Mouse (Mus musculus) thymus, adult 2 months (tissue): Measurements from ENCODE around the gene Vdr. TPM values are rescaled to one million over a fixed set of nuclear protein-coding genes. Genes with fewer than 3 reads are reported as not detected.

Source experiments
- DNase-seq: peaks from one replicate; pipeline ENCODE4 v3.0.0; 2021
- H3K27ac ChIP-seq: fragments of 200-500 bp; 2 replicates; pipeline ENCODE4 v1.5.1; 2012; ENCODE audit warnings: low read length, control low read depth; ENCODE audit not compliant: control insufficient read depth, insufficient read depth
- H3K27me3 ChIP-seq: fragments of 200-500 bp; 2 replicates; pipeline ENCODE4 v1.6.1; 2012; ENCODE audit warnings: mild to moderate bottlenecking, low read length, moderate library complexity, mixed read lengths; ENCODE audit not compliant: control insufficient read depth, insufficient read depth
- H3K36me3 ChIP-seq: fragments of 200-500 bp; 2 replicates; pipeline ENCODE4 v1.6.1; 2012; ENCODE audit warnings: mild to moderate bottlenecking, low read length, moderate library complexity; ENCODE audit not compliant: control insufficient read depth, insufficient read depth
- H3K4me1 ChIP-seq: fragments of 200-500 bp; replicated peaks from 2 replicates; pipeline ENCODE4 v1.6.1; 2012; ENCODE audit warnings: low read length; ENCODE audit not compliant: control insufficient read depth, insufficient read depth
- H3K4me3 ChIP-seq: fragments of 200-500 bp; 2 replicates; pipeline ENCODE4 v1.5.1; 2012; ENCODE audit warnings: mild to moderate bottlenecking, low read length, control low read depth, moderate library complexity; ENCODE audit not compliant: control insufficient read depth, insufficient read depth
- CTCF ChIP-seq: fragments of 200-500 bp; IDR thresholded peaks from 2 replicates; pipeline ENCODE4 v1.5.1; 2012; ENCODE audit warnings: mild to moderate bottlenecking, control low read depth, low read length, moderate library complexity, borderline replicate concordance; ENCODE audit not compliant: control insufficient read depth, poor library complexity, insufficient read depth; ENCODE audit errors: extremely low read depth
- POLR2A ChIP-seq: fragments of 200-500 bp; IDR thresholded peaks from 2 replicates; pipeline ENCODE4 v1.6.1; 2012; ENCODE audit warnings: mild to moderate bottlenecking, low read length, control low read depth, moderate library complexity; ENCODE audit not compliant: control insufficient read depth, poor library complexity, insufficient read depth; ENCODE audit errors: extremely low read depth
- WGBS: fragments of 180-500 bp; shearing (Covaris S2); methylation state at CpG from one replicate; pipeline ENCODE4 v1.1.7; 2018; 5-methylcytosine and 5-hydroxymethylcytosine counted together
- polyA plus RNA-seq: library from polyadenylated mRNA; depleted of rRNA; stranded (reverse); fragments of >200 nt; gene quantifications from 2 replicates; pipeline ENCODE4 v1.2.3, GENCODE M21; 2012

Gene Vdr
- polyA plus RNA-seq, 1 experiment = 6.2 TPM

DNA sequence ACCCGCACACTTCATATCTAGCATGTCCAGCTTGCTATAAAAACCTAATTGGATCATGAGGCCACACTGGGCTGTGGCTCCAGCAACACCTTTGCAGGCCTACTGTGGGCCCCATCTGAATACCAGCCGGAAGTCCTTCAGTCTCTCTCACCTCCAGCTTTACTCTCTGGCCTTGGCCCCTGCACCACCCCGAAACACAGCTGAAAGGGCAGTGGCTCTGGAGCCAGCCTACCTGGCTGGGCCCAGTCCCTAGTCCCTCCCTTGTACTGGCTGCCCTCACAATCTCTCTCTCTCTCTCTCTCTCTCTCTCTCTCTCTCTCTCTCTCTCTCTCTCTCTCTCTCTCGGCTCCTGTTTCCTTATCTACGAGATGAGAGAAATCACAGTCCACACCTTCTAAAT, 11.6 kb downstream of the Vdr start:
- no peak for DNase-seq
- 95% methylated on average over 5 of the region's 5 CpGs for WGBS
- H3K27me3 ChIP-seq = no peaks in the 10 kb centered on the region
- peaks cover 18% of the 10 kb centered on the region for H3K4me1 ChIP-seq
- TF ChIP-seq CTCF = no peak
- no peak for TF ChIP-seq POLR2A
- no peak overlapping the region for H3K4me3 ChIP-seq
- no peak overlapping the region for H3K27ac ChIP-seq
- no peaks in the 10 kb centered on the region for H3K36me3 ChIP-seq

DNA sequence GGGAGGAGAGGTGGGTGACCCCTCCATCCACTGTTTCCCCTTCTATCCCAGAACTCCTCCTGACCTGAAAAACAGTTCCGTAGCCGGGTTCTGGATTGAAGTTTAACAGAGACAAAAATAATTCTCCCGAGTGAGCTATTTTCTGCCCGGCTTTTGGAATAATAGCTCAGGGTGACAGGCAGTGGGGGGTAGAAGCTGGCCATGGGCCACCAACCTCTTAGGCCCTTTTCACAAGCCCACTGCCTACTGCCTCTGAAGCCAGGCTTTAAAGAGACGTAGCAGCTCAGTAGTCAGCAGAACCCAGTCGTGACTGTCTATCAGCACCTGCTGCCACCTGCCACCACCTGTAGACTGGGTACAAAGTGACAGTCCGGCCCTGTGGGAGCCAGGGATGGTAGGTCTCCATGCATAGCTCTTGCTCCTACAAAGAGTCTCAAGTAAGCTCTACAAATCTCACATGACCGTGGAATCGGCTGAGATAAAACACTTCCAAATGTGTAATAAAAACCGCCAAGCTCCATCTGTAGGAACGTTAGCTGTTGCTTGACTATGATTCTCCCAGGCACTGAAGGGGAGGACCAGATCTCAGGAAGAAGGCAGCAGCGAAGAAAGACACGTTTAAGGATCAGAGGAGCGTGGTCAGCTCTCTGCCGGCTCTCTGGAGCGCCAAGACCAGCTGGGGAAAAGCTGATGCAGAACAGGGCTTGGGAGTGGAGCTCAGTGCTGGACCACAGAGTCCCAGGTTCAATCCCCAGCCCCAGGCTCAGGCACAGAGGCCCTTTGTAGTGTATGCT, 13.4 kb downstream of the Vdr start:
- H3K27ac ChIP-seq = no peak overlapping the region
- peaks cover 23% of the 10 kb centered on the region for H3K4me1 ChIP-seq
- H3K27me3 ChIP-seq = no peaks in the 10 kb centered on the region
- no peak for DNase-seq
- H3K4me3 ChIP-seq = no peak overlapping the region
- TF ChIP-seq POLR2A (no peak), CTCF (no peak)
- WGBS = 87% methylated on average over 16 of the region's 16 CpGs
- no peaks in the 10 kb centered on the region for H3K36me3 ChIP-seq

DNA sequence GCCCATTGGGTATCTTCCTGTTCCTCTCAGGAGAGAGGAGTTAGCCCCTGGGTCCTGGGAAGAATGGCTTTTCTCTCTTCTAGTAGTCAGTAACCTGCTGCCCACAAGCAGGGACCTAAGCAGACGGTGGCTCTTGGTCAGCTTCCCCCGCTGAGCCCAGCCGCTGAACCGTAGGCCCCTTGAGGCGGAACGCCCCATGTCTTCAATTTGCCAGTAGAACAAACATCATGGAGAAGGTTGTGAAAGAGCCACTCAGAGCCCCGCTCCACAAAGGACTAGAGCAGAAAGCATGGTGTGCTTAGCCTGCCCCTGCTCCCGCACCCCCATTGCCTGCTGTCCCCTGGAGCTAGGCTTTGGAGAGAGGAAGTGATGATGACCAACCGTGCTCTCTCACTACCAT, 14.1 kb downstream of the Vdr start:
- H3K4me1 ChIP-seq = peaks cover 24% of the 10 kb centered on the region
- no peak overlapping the region for H3K27ac ChIP-seq
- no peaks in the 10 kb centered on the region for H3K36me3 ChIP-seq
- 97% methylated on average over 9 of the region's 9 CpGs for WGBS
- TF ChIP-seq CTCF = no peak
- TF ChIP-seq POLR2A = no peak
- DNase-seq = no peak
- no peaks in the 10 kb centered on the region for H3K27me3 ChIP-seq
- no peak overlapping the region for H3K4me3 ChIP-seq

DNA sequence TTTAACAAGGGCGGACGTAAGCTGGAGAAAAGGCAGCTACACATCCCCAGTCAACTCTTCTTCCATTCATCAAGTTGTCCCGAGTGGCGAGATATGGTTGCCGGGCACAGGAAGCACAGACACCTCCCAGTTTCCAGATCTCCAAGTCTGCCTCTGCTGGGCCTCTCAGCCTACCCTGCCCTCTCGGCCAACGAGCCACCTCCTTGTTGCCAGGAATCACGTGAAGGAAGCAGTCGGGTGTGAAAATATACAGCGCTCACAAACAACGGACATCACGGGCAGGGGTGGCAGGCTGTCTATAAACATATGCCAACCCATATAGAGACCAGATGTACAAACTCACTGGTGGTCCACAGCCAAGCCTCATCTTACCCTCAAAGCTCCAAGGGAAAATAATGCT, 14.6 kb downstream of the Vdr start:
- Histone ChIP-seq H3K36me3 (no peaks in the 10 kb centered on the region), H3K27me3 (no peaks in the 10 kb centered on the region), H3K4me3 (no peak overlapping the region), H3K4me1 (peaks cover 24% of the 10 kb centered on the region), H3K27ac (no peak overlapping the region)
- TF ChIP-seq CTCF = no peak
- no peak for TF ChIP-seq POLR2A
- DNase-seq = no peak
- WGBS = 97% methylated on average over 12 of the region's 12 CpGs

DNA sequence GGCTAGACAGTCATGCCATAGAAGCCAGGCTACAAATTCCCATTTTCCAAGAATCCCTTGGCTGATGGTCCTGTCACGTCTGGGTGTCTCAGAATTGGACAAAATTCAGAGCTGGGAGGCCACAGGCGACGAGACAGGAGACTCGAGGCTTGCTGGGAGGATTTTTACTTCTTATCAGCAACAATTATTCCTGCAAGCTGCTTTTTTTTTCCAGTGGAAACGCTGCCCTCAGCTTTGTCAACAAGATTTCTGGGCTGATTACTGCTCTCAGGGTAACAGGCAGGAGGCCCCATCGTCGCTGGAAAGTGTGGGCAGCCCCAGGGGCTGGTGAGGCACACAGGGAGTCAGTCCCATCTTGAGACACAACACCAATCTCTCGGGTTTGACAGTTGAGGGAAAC, 17.9 kb downstream of the Vdr start:
- no peak overlapping the region for H3K27ac ChIP-seq
- no peaks in the 10 kb centered on the region for H3K36me3 ChIP-seq
- 71% methylated on average over 8 of the region's 8 CpGs for WGBS
- no peak overlapping the region for H3K4me3 ChIP-seq
- no peak for DNase-seq
- TF ChIP-seq POLR2A (no peak), CTCF (no peak)
- H3K27me3 ChIP-seq = no peaks in the 10 kb centered on the region
- H3K4me1 ChIP-seq = peaks cover 20% of the 10 kb centered on the region

DNA sequence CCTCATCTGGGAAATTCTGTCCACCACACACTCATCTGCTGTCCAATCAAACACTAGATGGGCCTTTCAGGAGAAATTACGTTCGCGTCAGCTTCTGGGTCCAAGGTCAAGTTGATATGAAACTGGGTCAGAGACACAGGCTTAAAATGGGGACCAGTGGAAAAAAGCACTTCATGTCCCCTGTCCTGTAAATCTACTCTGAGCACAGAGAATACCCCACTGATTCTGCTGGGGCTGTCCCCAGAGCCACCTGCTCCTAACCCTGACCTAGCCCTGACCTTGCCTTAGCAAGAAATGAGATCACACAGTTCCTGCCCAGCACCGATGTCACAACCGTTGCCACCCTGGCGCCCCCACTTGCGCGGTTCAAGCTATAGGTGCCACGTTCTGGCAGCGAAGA, 20.0 kb downstream of the Vdr start:
- 92% methylated on average over 10 of the region's 10 CpGs for WGBS
- peaks cover 9% of the 10 kb centered on the region for H3K4me1 ChIP-seq
- no peak for TF ChIP-seq CTCF
- no peak for TF ChIP-seq POLR2A
- no peaks in the 10 kb centered on the region for H3K27me3 ChIP-seq
- no peaks in the 10 kb centered on the region for H3K36me3 ChIP-seq
- H3K27ac ChIP-seq = no peak overlapping the region
- H3K4me3 ChIP-seq = no peak overlapping the region
- DNase-seq = no peak
